Mouse (Mus musculus): ENCODE results near the gene Ppp3ca.

DNA sequence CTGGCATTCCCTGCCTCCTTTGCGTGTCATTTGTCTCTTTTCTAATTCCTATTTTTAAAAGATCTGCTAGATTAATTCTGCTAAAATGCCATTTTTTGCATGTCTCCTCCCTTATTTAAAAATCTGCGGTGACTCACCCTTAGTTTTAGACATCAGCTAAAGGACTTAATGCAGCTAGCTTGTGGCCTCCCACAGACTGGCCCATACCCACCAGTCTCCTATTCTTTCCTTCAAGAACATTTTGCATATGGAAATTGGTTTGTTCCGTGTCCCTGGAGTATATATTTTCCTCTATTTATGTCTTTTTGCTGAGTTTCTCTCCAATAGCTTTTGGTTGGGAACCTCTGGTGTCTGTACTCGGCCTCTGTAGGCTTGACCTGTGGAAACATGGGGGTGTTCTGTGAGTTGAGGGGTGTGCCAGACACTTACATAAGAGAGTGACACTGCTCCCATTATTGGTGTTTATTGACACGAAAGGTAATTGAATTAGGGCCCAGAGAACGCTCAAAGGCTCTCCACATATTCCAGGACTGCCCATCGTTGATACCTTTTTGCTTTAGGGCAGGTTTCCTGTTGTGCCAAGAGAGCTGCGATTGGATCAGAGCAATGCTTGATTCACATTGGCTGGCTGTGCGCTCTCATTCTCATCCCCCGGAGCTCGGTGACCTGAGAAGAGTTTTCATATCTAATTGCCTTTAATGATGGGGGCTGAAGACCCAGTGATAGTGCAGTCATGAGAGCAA lies 163.2 kb downstream of the Ppp3ca start:
- TF ChIP-seq POLR2A (IDR thresholded peaks at IDR 0.05; ENCODE audit: low read depth, low read length) (no peak), CTCF (IDR thresholded peaks at IDR 0.05; ENCODE audit: extremely low read depth, insufficient read depth, insufficient read length, insufficient replicate concordance) (no peak)
